Mouse (Mus musculus) embryonic stem cell, embryonic (primary cell): ENCODE results near the gene Fgb.

Source experiments
- CTCF ChIA-PET, 4 experiments: fragments of 300-600 bp in 2 of 4; fragments of 350-600 bp in 2 of 4; sonication (Branson Sonifier 250); formaldehyde crosslinking; loops; one replicate each; lab custom pipeline; 2022; ENCODE audit warnings: inconsistent platforms in 2 of 4; lab: Charles Lee
- POLR2A ChIA-PET, 4 experiments: fragments of 300-600 bp in 2 of 4; fragments of 350-600 bp in 2 of 4; sonication (Branson Sonifier 250); formaldehyde crosslinking; loops; one replicate each; lab custom pipeline; 2022; ENCODE audit warnings: antibody characterized with exemption in 4 of 4, inconsistent platforms in 1 of 4; lab: Charles Lee

Gene Fgb

DNA sequence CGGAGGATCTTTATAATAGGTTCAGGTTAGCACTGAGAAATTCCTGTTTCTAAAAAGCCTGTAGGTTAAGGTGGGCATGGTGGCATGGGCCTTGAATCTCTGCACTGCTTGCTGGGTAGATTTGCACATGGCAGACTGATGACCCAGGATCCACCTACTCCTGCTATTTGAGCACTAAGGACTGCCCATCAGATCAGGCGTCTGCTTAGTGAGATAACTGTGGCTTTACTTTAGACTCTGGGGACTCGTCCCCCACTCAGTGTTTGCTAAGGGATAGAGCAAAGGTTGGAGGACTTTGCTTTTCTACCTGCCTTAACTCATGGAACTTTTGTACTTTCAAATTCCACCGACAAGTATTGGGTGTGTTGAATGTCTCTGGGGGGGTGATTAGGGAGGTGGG is 10.0 kb downstream of the Fgb start:
- ChIA-PET CTCF (no interaction called here), POLR2A (no interaction called here)

GRCm38 (mm10) chr3:83038865-83039264 is 10.8 kb downstream of the Fgb start:
- CTCF ChIA-PET = interaction anchor here in 1 of 4 experiments (1.0 kb wide), 1 partner anchor 15 kb away, joined by 3 read pairs; no protein-coding TSS in a partner anchor
- POLR2A ChIA-PET = no interaction called here

- ChIA-PET CTCF (interaction anchor here in 1 of 4 experiments (1.1 kb wide), 1 partner anchor 76 kb away, joined by 3 read pairs; no protein-coding TSS in a partner anchor), POLR2A (interaction anchor here in 1 of 4 experiments (1.0 to 1.4 kb wide), 2 partner anchors 8 to 21 kb away, joined by 5 read pairs; partner anchors contain the start of gene Fga)
These were observed 15.9 kb downstream of the Fgb start for GRCm38 (mm10) chr3:83033801-83034200.

DNA sequence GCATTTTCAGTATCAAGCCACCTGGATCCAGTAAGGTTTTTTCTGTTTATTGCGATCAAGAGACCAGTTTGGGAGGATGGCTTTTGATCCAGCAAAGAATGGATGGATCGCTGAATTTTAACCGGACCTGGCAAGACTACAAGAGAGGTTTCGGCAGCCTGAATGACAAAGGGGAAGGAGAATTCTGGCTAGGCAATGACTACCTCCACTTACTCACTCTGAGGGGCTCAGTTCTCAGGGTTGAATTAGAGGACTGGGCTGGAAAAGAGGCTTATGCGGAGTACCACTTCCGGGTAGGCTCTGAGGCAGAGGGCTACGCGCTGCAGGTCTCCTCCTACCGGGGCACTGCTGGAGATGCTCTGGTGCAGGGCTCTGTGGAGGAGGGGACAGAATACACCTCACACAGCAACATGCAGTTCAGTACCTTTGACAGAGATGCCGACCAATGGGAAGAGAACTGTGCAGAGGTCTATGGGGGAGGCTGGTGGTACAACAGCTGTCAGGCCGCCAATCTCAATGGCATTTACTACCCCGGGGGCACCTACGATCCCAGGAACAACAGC is 16.8 kb downstream of the Fgb start:
- CTCF ChIA-PET = interaction anchor here in 1 of 4 experiments (1.1 kb wide), 1 partner anchor 77 kb away, joined by 3 read pairs; no protein-coding TSS in a partner anchor
- POLR2A ChIA-PET = interaction anchor here in 1 of 4 experiments (0.6 kb wide), 2 partner anchors 163 to 1612 kb away, joined by 3 read pairs; no protein-coding TSS in a partner anchor

- POLR2A ChIA-PET = interaction anchor here in 3 of 4 experiments (1.0 to 3.3 kb wide), 5 partner anchors 23 to 37 kb away, joined by 3 to 18 read pairs (median 6); partner anchors contain the start of genes Plrg1 (in 2 of the 3) and Fgg (in 1 of the 3)
- CTCF ChIA-PET = interaction anchor here in 2 of 4 experiments (0.8 to 1.6 kb wide), 2 partner anchors 24 to 153 kb away, joined by 3 read pairs; no protein-coding TSS in a partner anchor
These were observed 19.3 kb downstream of the Fgb start for GRCm38 (mm10) chr3:83030331-83030730.

DNA sequence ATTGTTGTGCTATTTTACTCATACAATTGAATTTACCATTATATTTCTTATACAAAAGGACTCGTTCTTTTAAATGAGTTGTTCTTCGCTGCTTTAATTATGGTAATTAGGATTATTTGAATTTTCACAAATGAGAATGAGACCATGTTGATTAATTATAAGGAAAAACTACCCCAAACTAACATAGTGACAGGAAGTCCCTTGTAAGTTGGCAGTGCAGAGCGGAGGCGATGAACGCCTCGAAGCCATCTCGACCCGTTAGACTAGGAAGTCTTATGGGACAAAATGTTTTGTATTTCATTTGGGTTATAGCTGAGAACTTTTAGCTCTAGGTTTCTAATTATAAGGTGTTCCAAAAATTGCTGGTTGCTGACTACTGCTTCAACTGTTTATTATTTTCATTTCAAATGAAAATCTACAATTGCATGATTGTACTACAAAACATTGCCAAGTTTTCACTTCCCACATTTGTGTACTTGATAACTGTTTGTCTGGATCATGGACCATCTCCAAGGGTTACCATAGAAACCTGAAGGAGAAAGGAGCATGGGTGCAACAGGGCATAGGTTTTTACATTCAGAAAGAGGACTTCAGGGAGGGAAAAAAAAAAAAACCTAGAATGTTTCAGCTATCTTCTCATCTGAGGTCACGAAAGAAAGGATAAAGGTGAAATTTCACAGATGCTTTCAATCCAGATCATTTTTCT is 22.0 kb downstream of the Fgb start:
- CTCF ChIA-PET = interaction anchor here in 1 of 4 experiments (0.6 kb wide), 1 partner anchor 186 kb away, joined by 3 read pairs; no protein-coding TSS in a partner anchor

GRCm38 (mm10) chr3:83025475-83026301 is 24.0 kb downstream of the Fgb start, which contains the start of gene Fga:
Gene Fga (plus strand): TSS chr3:83026076.
- POLR2A ChIA-PET = interaction anchor here in 2 of 4 experiments (0.6 to 2.2 kb wide), 5 partner anchors 9 to 240 kb away, joined by 3 to 5 read pairs (median 3); partner anchors contain the start of gene Plrg1 (in 1 of the 2)
- CTCF ChIA-PET = interaction anchor here in 1 of 4 experiments (1.3 kb wide), 1 partner anchor 28 kb away, joined by 3 read pairs; no protein-coding TSS in a partner anchor

More for the DNA sequence above, 22.0 kb downstream of the Fgb start:
- POLR2A ChIA-PET = no interaction called here

DNA sequence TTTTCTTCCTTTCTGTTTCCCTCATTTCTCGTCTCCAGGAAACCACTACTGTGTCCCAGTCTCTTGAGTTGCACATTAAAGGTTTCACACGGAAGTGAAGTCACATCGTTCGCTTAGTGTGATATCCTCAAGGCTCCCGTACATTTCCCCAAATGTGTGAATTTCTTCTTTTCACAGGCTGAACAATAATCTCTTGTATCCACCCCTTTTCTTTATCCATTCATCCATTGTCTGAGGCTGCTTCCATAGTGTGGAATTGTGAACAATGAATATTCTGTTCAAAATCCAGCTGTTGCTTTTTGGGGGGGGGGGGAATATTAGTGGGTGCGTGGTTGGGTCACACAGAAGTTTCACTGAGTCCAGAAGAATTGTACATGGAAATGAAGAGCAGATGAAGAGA is 24.6 kb downstream of the Fgb start:
- ChIA-PET POLR2A (interaction anchor here in 2 of 4 experiments (0.9 to 2.2 kb wide), 3 partner anchors 9 to 30 kb away, joined by 3 to 5 read pairs (median 4); partner anchors contain the start of gene Plrg1 (in 1 of the 2)), CTCF (interaction anchor here in 1 of 4 experiments (1.3 kb wide), 1 partner anchor 29 kb away, joined by 3 read pairs; no protein-coding TSS in a partner anchor)

- POLR2A ChIA-PET = no interaction called here
These were observed 28.5 kb downstream of the Fgb start for GRCm38 (mm10) chr3:83021176-83021575.

GRCm38 (mm10) chr3:83020387-83020786 is 29.3 kb downstream of the Fgb start:
- ChIA-PET CTCF (interaction anchor here in 1 of 4 experiments (0.6 to 1.1 kb wide), 2 partner anchors 13 to 90 kb away, joined by 3 to 7 read pairs; partner anchors contain the start of gene Fgg), POLR2A (no interaction called here)

More at GRCm38 (mm10) chr3:83021176-83021575, 28.5 kb downstream of the Fgb start:
- CTCF ChIA-PET = interaction anchor here in 1 of 4 experiments (1.1 kb wide), 1 partner anchor 89 kb away, joined by 3 read pairs; no protein-coding TSS in a partner anchor

- ChIA-PET CTCF (no interaction called here), POLR2A (no interaction called here)
These were observed 33.4 kb downstream of the Fgb start for GRCm38 (mm10) chr3:83016236-83016635.

- POLR2A ChIA-PET = no interaction called here
- CTCF ChIA-PET = interaction anchor here in 1 of 4 experiments (0.6 kb wide), 1 partner anchor 56 kb away, joined by 3 read pairs; no protein-coding TSS in a partner anchor
These were observed 35.7 kb downstream of the Fgb start for GRCm38 (mm10) chr3:83013951-83014350.

DNA sequence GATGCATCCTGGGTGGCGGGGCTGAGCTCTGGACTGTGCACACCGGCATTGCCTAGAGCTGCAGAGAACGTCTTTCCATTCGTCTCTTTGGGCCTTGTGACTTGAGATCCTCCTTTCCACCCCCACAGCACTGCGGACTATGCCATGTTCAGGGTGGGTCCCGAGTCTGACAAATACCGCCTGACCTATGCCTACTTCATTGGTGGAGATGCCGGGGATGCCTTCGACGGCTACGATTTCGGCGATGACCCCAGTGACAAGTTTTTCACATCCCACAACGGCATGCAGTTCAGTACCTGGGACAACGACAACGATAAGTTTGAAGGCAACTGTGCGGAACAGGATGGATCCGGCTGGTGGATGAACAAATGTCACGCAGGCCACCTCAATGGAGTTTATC is 37.0 kb downstream of the Fgb start:
- ChIA-PET CTCF (no interaction called here), POLR2A (no interaction called here)

DNA sequence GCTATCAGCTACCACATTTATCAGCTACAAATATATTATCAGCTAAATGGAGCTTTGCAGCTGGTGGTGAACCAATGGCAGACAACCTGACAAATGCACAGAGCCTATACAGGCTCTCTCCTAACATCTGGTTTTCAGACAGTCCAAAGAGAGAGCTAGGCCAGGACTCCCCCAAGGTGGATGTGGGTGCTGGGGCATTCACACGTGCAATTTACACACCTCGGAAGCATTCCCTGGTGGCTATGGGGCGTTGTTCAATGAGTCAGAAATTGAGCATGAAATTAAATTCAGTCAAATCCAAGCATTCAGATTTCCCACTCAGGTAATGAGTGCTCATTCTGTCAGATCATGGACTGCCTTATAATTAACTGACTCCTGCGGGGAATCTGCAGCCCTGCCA is 38.1 kb downstream of the Fgb start:
- CTCF ChIA-PET = no interaction called here
- POLR2A ChIA-PET = no interaction called here

GRCm38 (mm10) chr3:83011136-83011535 is 38.5 kb downstream of the Fgb start:
- ChIA-PET POLR2A (interaction anchor here in 1 of 4 experiments (0.7 kb wide), 1 partner anchor 894 kb away, joined by 3 read pairs; no protein-coding TSS in a partner anchor), CTCF (interaction anchor here in 1 of 4 experiments (2.0 kb wide), 1 partner anchor 12 kb away, joined by 5 read pairs; no protein-coding TSS in a partner anchor)

DNA sequence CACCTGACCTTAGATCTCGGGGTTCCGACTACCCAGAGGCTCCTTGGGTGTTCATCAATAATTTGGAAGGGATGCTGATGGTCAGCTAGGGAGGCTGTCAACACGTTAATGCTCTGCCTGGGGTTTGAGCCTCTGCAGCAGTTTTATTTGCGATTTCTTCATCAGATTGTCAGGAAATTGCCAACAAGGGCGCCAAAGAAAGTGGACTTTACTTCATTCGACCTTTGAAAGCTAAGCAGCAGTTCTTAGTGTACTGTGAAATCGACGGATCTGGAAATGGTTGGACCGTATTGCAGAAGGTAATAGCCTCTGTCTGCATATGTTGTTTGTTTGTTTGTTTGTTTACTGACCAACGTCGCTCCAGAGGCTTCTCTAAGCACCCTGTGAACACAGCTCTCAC is 39.4 kb downstream of the Fgb start:
- ChIA-PET POLR2A (interaction anchor here in 1 of 4 experiments (0.7 kb wide), 1 partner anchor 895 kb away, joined by 3 read pairs; no protein-coding TSS in a partner anchor), CTCF (interaction anchor here in 1 of 4 experiments (2.0 kb wide), 1 partner anchor 11 kb away, joined by 5 read pairs; no protein-coding TSS in a partner anchor)

- ChIA-PET CTCF (interaction anchor here (0.6 to 1.1 kb wide), 11 partner anchors 9 to 239 kb away, joined by 3 to 10 read pairs (median 4); partner anchors contain the start of gene Plrg1 (in 1 of the 4)), POLR2A (interaction anchor here (0.6 to 1.5 kb wide), 12 partner anchors 12 to 1444 kb away, joined by 3 to 9 read pairs (median 4); partner anchors contain the start of gene Plrg1 (in 2 of the 4))
These were observed 42.1 kb downstream of the Fgb start, which contains the start of gene Fgg for GRCm38 (mm10) chr3:83007557-83007956. Gene Fgg (plus strand): TSS chr3:83007724.
